Mouse (Mus musculus) cerebellum, adult 18-20 months (tissue): ENCODE results near the gene Slc37a1.
"Not testable (repeated sequence)": the region's sequence is repeated elsewhere in the genome, so short reads cannot be mapped to it uniquely, and the experiment has no call there.

Source experiments
- DNase-seq, 2 experiments: peaks; one replicate each; pipeline ENCODE4 v3.0.0; 2021

Slc37a1 gene

DNA sequence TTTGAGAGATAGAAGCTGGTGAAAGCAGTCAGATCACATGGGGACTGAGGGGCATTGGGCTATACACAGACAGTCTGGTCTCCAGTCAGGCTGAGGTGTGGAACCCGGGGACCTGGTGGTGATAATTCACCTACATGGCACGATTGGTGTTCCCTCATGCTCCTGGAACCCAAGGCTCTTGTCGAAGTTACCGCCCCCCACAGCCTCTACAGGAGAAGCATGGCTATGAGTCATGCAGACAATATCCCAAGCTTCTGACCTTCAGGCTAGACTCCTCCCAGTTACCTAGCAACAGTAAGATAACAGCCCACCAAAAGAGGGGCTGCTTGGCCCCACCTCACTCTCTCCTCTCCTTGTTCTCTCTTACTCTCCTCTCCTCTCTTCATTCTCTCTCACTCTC, 16.3 kb upstream of the Slc37a1 start:
- no peak for DNase-seq

DNA sequence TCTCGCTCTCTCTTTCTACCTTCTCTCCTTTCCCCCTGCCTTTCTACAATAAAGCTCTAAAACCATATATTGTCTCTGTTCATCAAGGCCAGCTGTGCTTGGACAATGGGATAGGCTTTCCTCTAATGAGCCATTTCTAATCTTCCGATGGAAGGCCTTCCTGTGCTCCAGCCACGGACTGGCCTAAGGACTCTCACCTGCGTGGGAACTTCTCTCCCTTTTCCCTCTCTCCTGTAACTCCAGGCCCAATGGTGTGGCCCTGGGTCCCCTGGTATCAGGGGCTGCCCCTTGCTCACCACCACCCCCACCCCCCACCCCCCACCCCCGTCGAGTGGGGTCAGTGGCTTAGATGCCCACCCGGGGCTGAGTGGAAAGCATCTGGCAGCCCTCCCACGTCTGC, 15.9 kb upstream of the Slc37a1 start:
- not testable (repeated sequence) for DNase-seq

DNA sequence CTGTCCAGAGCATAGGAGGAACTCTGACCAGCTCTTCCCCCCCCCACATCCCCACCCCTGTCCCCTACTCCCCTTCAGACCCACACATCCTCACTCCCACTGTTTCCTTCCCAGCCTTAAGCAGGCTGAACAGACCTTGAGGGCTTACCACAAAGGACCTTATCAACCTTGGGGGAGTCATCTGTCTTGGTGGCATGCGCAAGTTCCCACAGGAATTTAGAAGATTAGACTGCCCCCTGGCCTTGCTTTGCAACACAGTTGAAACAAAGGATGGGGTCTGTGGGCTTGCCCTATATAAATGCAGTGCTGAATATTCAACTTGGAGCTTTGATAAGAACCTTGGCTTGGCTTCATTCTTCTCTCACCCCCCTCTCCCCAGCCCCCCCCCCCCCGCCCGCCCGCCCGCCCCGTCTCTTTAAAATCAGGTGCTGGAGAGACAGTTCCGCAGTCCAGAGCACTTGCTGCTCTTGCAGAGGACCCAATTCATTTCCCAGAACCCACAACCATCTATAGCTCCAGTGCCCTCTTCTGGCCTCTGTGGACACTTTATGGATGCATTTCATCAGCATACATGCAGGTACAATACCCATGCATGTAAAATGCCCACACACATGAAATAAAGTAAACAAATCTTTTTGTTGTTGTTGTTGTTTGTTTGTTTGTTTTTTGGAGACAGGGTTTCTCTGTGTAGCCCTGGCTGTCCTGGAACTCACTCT, 15.3 kb upstream of the Slc37a1 start:
- no peak for DNase-seq

DNA sequence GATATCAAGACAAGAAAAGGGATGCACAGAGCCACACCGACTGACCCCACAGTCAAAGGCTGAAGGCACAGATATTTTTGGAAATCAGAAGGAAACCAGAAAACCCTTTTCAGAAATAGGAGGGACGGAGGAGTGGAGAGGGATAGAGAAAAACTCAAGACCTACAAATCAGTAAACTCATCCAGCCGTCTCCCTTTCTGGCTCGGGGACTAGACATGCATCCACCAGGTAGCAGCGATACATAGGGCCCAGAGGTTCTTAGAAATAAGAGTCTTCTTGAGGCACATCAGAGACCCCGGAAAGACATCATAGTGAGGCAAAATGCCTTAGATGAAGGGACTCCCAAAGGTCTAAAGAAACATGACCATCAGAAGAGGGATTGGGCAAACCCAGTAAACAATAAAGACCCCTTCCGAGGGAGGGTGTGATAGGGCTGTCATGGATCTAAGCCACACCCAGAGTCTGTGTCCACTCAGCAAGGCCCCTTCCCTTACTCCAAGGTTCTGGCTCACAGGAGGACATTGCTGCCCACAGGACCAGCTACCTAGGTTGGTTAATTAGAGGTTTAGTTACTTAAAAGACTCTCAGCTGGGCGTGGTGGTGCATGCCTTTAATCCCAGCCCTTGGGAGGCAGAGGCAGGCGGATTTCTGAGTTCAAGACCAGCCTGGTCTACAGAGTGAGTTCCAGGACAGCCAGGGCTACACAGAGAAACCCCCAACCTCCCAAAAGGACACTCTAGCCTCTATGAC, 14.0 kb upstream of the Slc37a1 start:
- DNase-seq: no peak

DNA sequence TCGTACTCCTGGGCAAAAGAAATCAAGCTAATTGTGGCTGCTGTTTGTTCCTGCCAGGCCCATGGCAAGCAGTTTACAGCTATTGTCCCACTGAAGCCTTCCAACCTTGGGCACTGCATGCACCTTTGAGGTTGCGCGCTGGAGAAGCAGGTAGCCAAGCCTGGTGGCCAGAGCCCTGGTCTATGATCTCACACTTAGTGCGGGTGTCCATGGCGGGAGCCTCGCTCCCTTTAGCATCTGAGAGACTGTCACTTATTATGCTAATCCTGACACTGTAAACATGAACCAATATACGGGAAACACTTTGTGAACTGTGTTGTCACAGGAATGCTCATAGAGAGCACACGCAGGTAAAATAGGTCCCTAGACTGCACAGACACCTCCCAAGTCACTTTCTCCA, 13.0 kb upstream of the Slc37a1 start:
- no peak for DNase-seq

DNA sequence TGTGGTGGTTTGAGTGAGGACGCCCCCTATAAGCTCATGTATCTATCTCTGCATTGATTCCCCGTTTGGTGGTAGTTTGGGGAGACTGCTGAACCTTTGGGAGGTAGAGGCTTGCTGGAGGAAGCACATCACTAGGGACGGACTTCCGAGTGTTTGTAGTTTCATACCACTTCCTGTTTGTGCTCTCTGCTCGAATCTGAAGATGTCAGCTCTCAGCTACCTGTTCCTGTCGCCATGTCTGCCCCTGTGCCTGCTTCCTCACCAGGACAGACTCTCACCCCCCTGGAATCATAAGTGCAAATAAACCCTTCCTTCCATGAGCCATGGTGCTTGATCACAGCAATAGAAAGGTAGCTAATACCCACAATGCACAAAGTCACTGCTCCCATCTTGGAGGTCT, 11.4 kb upstream of the Slc37a1 start:
- no peak for DNase-seq

DNA sequence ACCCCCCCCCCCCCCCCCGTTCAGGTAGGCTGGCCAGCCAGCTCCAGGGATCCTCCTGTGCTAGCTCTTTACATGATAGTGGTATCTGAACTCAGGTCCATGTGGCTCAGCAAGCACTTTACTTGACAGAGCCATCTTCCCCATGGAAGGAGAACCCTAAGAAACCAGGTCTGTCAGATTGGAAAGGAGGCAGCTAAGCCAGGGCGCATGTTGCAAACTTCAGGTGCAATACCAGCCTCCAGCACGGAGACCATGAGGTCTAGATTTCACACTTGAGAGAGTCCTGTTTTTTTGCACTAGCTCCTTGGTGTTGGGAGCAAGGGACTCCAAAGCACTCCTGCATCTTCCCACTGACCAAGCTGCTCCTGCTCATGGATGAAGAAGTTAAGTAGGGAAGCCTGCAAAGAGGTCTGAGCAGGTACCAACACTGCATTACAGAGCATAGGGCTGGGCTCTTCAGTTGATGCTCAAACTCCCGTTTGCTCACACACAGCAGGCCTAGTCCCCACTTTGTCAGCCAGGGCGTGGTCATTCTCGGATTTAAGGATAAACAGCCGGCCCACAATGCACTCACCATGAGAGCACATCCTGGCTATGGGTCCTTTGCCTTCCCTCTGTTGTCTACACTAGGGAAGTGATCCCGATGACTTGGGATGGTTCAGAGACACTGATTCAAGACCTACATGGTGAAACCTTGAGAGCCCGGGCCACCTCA, 10.2 kb upstream of the Slc37a1 start:
- DNase-seq: no peak

DNA sequence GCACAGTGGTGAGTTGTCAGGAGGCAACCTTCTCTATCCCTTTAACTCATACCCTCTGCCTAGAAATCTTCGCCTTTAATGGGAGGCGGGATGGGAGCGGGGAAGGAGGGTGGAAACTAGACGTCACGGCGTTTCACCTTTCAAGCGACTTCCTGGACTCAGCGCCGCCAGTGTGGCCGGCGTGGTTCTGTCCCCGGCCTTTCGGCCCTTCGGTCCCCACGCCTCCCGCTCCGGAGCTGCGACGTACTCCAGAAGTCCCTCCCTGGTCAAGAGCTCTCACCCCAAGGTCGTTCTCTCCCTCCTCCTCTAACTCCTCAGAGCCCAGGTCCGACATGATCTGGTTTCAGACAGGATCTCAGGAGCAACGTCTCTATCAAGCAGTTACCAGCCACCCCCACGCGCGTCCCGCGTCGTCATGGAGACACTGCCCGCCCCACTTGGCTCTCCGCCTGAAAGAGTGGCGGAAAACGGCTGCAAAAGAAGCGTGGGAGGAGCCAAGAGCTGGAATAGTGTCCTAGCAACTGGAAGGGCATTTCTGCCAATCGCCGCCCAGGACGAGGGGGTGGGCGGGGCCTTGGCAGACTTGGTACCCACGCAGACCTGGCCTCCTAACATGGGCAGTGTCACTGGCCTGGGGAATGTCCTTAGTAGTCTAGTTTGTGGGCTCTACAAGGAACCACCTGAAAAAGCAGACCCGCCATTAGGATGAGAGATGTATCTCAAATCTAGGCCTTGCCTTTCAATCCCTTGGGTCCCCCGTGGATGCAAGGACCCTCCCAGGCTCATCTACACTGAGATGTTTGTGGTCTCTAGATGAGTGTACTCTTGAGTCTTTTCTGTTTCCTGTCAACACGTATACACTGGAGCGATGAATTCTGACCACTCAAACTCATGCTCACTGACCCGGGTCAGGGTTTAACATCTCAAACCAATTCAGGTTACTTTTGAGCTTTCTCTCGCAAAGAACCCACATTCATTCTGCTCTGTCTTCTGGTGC, 9.4 kb upstream of the Slc37a1 start, which contains the start of gene Rsph1:
Rsph1 (minus strand) TSS at position 462 of the 997 bp plus-strand sequence.
- DNase-seq: peak; percentile 90 to 92

DNA sequence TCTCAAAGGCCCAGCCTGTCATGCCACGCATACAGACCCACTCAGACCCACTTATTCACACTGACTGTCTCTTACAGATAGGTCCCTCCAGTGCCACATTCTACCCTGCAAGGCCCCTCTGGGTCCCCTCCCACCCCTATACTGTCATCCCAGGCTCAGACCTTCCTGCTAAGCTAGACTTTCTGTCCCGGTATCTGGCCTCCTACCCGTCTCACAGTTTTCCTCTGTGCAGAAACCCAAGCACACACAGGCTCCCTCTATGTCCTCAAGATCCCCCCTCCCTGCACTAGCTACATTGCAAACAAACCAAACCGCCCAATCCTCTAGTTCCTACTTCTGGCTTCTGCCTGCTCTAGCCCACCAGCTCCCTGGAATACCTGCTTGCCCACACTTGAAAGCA, 8.7 kb upstream of the Slc37a1 start:
- no peak for DNase-seq

DNA sequence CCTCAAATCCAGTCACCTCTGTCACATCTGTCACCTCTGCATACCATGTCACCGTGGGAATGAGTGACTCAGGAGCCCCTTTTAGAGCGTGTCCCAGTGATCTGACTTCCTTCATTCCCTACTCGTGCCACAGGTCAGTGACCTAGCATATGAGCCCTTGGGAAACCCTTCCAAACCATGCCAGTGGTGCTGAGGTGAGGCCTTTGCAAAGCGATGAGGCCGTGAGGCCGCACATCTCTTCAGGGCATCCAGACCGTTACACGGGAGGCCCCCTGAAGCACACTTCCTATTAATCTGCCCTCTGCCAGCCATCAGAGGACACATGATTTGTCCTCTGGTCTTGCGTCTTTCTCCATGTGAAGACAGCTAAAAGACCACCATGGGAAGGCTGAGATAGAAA, 7.1 kb upstream of the Slc37a1 start:
- no peak for DNase-seq

DNA sequence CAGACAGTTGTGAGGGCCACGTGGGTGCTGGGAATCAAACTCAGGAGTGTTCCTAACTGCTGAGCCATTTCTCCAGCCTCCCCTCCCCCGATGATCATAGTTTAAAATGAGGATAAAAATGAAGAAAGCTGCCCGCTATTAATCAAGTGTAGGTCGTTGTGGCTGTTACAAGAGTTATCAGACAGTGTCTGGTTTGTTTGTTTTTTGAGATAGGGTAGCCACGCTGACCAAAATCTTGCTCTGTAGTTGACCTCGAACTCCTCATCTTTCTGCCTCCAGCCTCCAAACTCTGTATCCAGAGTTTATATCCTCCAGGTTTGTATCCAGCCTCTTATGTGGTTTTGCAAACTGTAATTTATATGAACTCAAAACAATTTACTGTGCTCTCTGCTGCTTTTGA, 6.3 kb upstream of the Slc37a1 start:
- DNase-seq: no peak

DNA sequence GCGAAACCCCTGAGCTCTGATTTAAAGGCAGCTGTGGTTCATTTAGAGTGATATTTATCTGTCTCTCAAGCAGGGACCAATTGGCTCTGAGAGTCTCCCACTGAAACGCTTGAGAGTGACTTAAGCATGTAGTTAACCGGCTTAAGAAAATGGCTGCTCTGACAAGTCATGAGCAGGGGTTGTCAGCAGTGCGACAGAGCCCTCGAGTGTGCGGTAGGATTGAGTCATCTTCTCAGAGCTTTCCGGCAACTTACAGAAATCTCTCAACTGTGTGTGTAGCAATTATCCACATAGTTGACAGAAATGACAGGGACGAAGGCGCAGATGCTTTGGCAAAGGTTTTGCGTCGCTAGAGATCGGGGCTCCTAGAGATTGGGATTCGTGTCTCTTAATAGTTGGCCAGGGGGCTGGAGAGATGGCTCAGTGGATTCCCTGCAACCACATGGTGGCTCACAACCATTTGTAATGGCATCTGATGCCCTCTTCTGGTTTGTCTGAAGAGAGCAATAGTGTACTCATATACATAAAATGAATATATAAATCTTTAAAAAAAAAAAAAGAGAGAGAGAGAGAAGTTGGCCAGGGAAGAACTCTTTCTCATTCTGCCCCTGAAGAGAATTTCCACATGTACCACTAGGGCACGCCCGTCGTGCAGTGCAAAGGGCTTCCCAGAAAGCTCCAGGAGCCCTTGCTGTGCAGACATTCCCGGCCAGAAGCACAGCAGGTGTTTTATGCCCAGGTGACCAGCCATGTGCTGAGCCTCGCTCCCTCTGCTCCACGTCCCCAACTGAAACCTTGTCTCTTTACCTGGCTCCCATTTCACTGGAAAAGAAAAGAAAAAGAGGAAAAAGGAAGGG, 4.5 kb upstream of the Slc37a1 start:
- no peak for DNase-seq

DNA sequence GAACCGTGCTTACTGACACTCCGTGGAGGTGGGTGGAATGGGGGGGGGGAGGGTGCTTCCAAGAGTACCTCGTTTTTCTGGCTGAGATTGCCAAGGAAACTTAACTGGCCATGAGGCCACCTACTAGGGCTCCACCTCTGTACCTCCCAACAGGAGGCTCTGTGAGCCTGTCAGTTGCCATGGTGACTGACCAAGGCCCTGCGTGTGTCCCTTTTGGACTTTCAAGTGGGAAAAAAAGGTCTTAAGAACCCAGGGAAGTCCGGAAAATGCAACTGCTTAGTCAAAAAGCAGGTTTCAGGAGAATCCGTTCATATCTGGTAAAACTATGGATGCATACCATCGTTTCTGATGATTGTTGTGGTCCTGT, 3.9 kb upstream of the Slc37a1 start:
- no peak for DNase-seq

DNA sequence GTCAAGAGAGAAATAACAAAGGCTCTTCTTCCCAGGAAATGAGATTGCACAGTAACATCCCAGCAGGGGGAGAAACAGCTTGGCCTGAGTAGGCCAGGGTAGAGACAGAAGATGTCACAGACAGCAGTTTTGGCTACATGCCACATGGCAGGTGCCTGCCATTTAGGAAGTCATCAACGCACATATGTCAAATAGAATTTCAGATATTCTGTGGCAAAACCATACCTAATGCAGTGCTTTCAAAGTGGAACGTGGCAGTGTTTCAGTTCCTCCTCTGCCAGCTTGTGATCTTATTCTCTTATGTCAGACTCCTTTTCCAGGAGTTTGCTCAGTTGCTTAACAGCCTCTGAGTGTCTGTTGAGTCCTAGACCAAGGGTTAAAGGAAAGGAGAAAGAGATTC, 725 bp upstream of the Slc37a1 start:
- no peak for DNase-seq

DNA sequence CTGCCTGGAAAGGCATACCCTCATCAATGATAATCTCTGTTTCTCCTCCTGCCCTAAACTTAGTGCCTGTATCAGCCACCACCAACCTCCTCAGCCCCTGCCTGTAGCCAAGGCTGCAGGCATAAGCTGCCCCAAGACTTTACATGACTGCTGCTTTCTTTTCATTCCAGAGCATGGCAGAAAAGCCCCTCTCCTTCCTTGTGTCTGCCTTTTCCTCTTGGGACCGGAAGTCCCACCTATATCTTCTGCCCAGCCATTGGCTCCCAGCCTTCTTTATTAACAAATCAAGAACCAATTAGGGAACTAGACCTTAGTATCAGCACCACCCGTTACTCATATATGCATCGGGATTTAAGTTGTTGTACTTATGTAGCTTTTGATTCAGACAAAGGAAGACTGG, 624 bp downstream of the Slc37a1 start:
- no peak for DNase-seq

DNA sequence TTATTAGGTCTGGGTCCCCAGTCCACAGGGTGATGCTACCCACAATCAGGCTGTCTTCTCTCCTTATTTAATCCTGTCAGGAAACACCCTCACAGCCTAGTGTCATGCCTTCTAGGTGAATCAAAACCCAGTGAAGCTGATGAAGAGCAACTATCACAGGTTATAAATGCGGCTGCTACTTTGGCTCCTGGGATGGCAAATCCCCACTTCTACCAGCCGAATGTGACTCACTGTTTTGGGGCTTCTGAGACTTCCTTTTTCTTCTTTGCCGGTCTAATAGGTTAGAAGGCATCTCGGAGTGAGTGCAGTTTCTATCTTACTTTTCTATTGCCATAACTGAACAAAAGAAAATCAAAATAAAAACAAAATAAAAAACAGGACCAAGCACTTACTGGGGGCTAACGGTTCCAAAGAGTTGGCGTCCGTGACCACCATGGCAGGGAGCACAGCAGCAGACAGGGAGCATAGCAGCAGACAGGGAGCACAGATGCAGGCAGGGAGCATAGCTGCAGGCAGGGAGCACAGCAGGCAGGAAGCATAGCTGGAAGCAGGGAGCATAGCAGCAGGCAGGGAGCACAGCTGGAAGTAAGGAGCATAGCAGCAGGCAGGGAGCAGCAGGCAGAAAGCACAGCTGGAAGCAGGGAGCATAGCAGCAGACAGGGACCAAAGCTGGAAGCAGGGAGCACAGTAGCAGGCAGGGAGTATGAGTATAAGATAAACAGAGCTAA, 2.6 kb downstream of the Slc37a1 start:
- no peak for DNase-seq

DNA sequence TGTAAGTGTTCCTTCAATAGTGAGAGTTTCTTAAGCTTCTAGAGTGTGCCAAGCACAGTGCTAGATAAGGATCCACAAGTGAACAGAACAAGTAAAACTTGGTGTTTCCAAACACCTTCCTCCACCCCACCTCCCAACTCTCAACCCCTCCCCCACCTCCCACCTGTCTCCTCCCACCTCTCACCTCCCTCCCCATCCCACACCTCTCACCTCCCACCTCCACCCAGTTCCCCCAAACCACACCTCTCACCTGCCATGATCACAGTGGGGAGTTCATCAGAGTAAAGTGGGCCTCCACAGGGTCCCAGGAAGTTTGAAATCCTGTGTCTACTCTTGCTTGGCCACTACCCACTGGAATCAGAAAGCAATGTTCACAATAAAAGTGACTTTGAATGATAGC, 3.7 kb downstream of the Slc37a1 start:
- no peak for DNase-seq

DNA sequence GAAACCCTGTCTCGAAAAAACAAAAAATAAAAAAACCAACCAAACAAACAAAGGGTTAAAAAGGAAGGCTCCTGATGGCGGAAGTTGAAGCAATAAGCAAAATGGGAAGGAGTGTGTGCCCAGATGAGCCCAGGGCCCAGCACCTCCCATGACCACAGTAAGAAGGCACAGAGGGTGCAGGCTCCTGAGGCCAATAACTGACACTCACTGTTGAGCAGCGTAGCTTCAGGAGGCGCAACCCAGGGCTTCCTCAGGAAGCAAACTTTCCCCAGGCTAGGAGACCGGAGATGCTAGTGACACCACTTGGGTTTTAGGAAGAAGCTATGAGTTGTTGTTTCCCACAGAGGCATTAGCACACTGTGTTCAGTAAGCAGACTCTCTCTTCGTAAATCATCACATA, 4.3 kb downstream of the Slc37a1 start:
- DNase-seq: no peak

DNA sequence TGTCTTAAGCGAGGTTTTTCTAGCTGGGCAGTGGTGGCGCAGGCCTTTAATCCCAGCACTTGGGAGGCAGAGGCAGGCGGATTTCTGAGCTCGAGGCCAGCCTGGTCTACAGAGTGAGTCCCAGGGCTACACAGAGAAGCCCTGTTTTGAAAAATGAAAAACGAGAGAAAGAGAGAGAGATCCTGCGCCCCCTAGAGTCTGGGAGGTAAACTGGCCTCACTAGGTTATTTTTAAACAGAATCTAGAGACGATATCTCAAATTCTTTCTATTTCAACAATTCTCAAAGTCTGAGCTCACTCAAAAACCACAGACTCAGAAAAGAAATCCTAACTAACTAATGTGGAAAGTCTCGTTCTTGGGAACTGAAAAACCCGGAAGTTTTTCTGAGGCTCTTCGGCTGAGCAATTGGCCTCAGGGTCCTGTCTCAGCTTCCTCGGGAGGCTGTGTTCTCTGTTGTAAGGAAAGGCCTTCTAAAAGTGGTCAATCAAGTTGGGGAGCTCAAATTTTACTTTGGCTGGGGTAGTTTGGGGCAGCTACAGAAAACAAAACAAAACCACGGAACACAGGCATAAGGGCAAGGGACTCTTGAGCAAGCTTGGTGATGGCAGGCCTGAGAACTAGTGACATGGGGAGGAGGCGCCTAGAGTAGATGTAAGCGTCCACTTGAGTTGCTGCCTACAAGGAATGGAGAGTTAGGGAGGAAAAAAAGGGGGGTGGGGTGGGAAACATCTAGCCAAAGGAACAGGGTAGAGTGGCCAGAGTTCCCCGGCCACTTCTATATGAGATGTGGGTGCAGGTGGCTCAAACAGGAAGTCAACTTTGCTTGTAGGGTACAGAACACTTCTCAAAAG, 8.0 kb downstream of the Slc37a1 start:
- DNase-seq: no peak
